Mouse (Mus musculus) heart, embryonic 14.5 days (tissue): ENCODE measurements around the gene Elmo1. TPM values are rescaled to one million over a fixed set of nuclear protein-coding genes. Genes with fewer than 3 reads are reported as not detected.

ENCODE experiments used
- ATAC-seq: fragments of 200-750 bp; cut with Nextera tagmentation; 2 replicates; pipeline ENCODE4 v1.8.0; 2017; ENCODE audit warnings: low read depth, moderate TSS enrichment; ENCODE audit not compliant: insufficient number of reproducible peaks, insufficient read depth, low FRiP score
- H3K27ac ChIP-seq, 2 experiments: fragments of 200-500 bp in 1 of 2; fragments of 300-500 bp in 1 of 2; sonication (generic) in 1 of 2; replicated peaks in 1 of 2; 2 replicates each; pipeline ENCODE4 v1.5.1; 2012 to 2014; ENCODE audit warnings: low read depth in 2 of 2, low read length in 2 of 2, control low read depth in 1 of 2, mild to moderate bottlenecking in 1 of 2, mixed read lengths in 1 of 2; ENCODE audit not compliant: control insufficient read depth in 1 of 2, insufficient read depth in 1 of 2
- H3K27me3 ChIP-seq: fragments of 300-500 bp; sonication (generic); 2 replicates; pipeline ENCODE4 v1.6.1; 2014; ENCODE audit warnings: mild to moderate bottlenecking, low read length, control low read depth; ENCODE audit not compliant: control insufficient read depth, insufficient read depth
- H3K36me3 ChIP-seq: fragments of 300-500 bp; sonication (generic); 2 replicates; pipeline ENCODE4 v1.6.1; 2014; ENCODE audit warnings: mild to moderate bottlenecking, control low read depth, low read length, mixed read lengths; ENCODE audit not compliant: control insufficient read depth, insufficient read depth
- H3K4me1 ChIP-seq, 2 experiments: fragments of 200-500 bp in 1 of 2; fragments of 300-500 bp in 1 of 2; sonication (generic) in 1 of 2; 2 replicates each; pipeline ENCODE4 v1.6.1; 2012 to 2014; ENCODE audit warnings: low read length in 2 of 2, control low read depth in 1 of 2, mixed read lengths in 1 of 2; ENCODE audit not compliant: control insufficient read depth in 2 of 2, insufficient read depth in 2 of 2
- H3K4me2 ChIP-seq: fragments of 300-500 bp; sonication (generic); 2 replicates; pipeline ENCODE4 v1.6.1; 2014; ENCODE audit warnings: mild to moderate bottlenecking, low read length
- H3K4me3 ChIP-seq, 2 experiments: fragments of 200-500 bp in 1 of 2; fragments of 300-500 bp in 1 of 2; sonication (generic) in 1 of 2; 2 replicates each; pipeline ENCODE4 v1.5.1; 2012 to 2014; ENCODE audit warnings: low read length in 2 of 2, mild to moderate bottlenecking in 2 of 2, control low read depth in 1 of 2, low read depth in 1 of 2, moderate library complexity in 1 of 2; ENCODE audit not compliant: control insufficient read depth in 1 of 2, insufficient read depth in 1 of 2
- H3K9ac ChIP-seq: fragments of 300-500 bp; sonication (generic); 2 replicates; pipeline ENCODE4 v1.6.1; 2014; ENCODE audit warnings: mild to moderate bottlenecking, low read length
- H3K9me3 ChIP-seq: fragments of 300-500 bp; sonication (generic); 2 replicates; pipeline ENCODE4 v1.6.1; 2016; ENCODE audit warnings: low read length, control low read depth; ENCODE audit not compliant: control insufficient read depth
- WGBS: fragments of 180-500 bp; shearing (Covaris S2); extraction: QIAGEN DNeasy Blood & Tissue Kit; methylation state at CpG from one replicate; pipeline ENCODE4 v1.1.7; 2014; 5-methylcytosine and 5-hydroxymethylcytosine counted together
- polyA plus RNA-seq: library from polyadenylated mRNA; unstranded; fragments of >200 nt; fragmentation: Nextera tagmentation; extraction: Ambion mirVana; gene quantifications from 2 replicates; pipeline ENCODE4 v1.2.1, GENCODE M21; 2014

The Elmo1 gene
- polyA plus RNA-seq, 1 experiment from 2014 or later: 10.4 TPM

GRCm38 (mm10) chr13:20105996-20106395, 15.6 kb downstream of the Elmo1 start:
- 94% methylated on average over 2 of the region's 2 CpGs for WGBS
- Histone ChIP-seq H3K4me1 (peaks cover 5 to 12% of the 10 kb centered on the region in 2 experiments; a peak in 3 of 4 replicates), H3K27me3 (no peaks in the 10 kb centered on the region), H3K27ac (no peak overlapping the region), H3K36me3 (no peaks in the 10 kb centered on the region), H3K4me3 (no peak overlapping the region), H3K9ac (no peak overlapping the region), H3K9me3 (no peaks in the 10 kb centered on the region), H3K4me2 (no peak overlapping the region)
- ATAC-seq: no peak

GRCm38 (mm10) chr13:20107953-20108498, 17.6 kb downstream of the Elmo1 start:
- Histone ChIP-seq H3K27me3 (no peaks in the 10 kb centered on the region), H3K36me3 (no peaks in the 10 kb centered on the region), H3K9me3 (no peaks in the 10 kb centered on the region), H3K4me3 (no peak overlapping the region), H3K4me1 (peaks cover 4 to 6% of the 10 kb centered on the region in 2 experiments; a peak in 2 of 4 replicates), H3K4me2 (no peak overlapping the region), H3K9ac (no peak overlapping the region), H3K27ac (no peak overlapping the region)
- 86% methylated on average over 5 of the region's 5 CpGs for WGBS
- no peak for ATAC-seq

- 45% methylated on average over 10 of the region's 10 CpGs for WGBS
- H3K27me3 ChIP-seq: no peaks in the 10 kb centered on the region
- no peak overlapping the region for H3K4me3 ChIP-seq
- no peak overlapping the region for H3K9ac ChIP-seq
- H3K4me1 ChIP-seq: peaks cover 4 to 6% of the 10 kb centered on the region in 2 experiments; a peak in 2 of 4 replicates
- no peaks in the 10 kb centered on the region for H3K36me3 ChIP-seq
- H3K9me3 ChIP-seq: no peaks in the 10 kb centered on the region
- no peak for ATAC-seq
- no peak overlapping the region for H3K4me2 ChIP-seq
- no peak overlapping the region for H3K27ac ChIP-seq
These were observed 18.6 kb downstream of the Elmo1 start for GRCm38 (mm10) chr13:20108956-20109355.

- WGBS: 46% methylated on average over 2 of the region's 2 CpGs
- Histone ChIP-seq H3K4me1 (peaks cover 4 to 6% of the 10 kb centered on the region in 2 experiments; a peak in 2 of 4 replicates), H3K4me2 (no peak overlapping the region), H3K36me3 (no peaks in the 10 kb centered on the region), H3K9ac (no peak overlapping the region), H3K4me3 (no peak overlapping the region), H3K27ac (no peak overlapping the region), H3K27me3 (no peaks in the 10 kb centered on the region), H3K9me3 (no peaks in the 10 kb centered on the region)
- no peak for ATAC-seq
These were observed 19.1 kb downstream of the Elmo1 start for GRCm38 (mm10) chr13:20109446-20109845.

GRCm38 (mm10) chr13:20109987-20110680, 19.7 kb downstream of the Elmo1 start:
- H3K27me3 ChIP-seq: no peaks in the 10 kb centered on the region
- no peaks in the 10 kb centered on the region for H3K9me3 ChIP-seq
- WGBS: 61% methylated on average over 11 of the region's 11 CpGs
- H3K9ac ChIP-seq: no peak overlapping the region
- H3K4me1 ChIP-seq: peaks cover 4 to 6% of the 10 kb centered on the region in 2 experiments; a peak in 2 of 4 replicates
- H3K36me3 ChIP-seq: no peaks in the 10 kb centered on the region
- no peak overlapping the region for H3K4me2 ChIP-seq
- no peak overlapping the region for H3K27ac ChIP-seq
- ATAC-seq: no peak
- no peak overlapping the region for H3K4me3 ChIP-seq

GRCm38 (mm10) chr13:20111256-20111800, 20.9 kb downstream of the Elmo1 start:
- H3K4me2 ChIP-seq: no peak overlapping the region
- no peak overlapping the region for H3K9ac ChIP-seq
- H3K4me1 ChIP-seq: peaks cover 11 to 13% of the 10 kb centered on the region in 2 experiments
- no peak overlapping the region for H3K4me3 ChIP-seq
- H3K27me3 ChIP-seq: no peaks in the 10 kb centered on the region
- H3K9me3 ChIP-seq: no peaks in the 10 kb centered on the region
- 0 out of 4 replicates have a peak overlapping the region, but pooled peaks of 1 of the 2 experiments have one; percentile 20 for H3K27ac ChIP-seq
- no peak for ATAC-seq
- H3K36me3 ChIP-seq: no peaks in the 10 kb centered on the region
- WGBS: 22% methylated on average over 2 of the region's 2 CpGs

GRCm38 (mm10) chr13:20115131-20115907, 24.9 kb downstream of the Elmo1 start:
- Histone ChIP-seq H3K27ac (no peak overlapping the region), H3K9me3 (no peaks in the 10 kb centered on the region), H3K4me1 (peaks cover 11 to 12% of the 10 kb centered on the region in 2 experiments), H3K27me3 (no peaks in the 10 kb centered on the region), H3K4me3 (no peak overlapping the region), H3K9ac (no peak overlapping the region), H3K36me3 (no peaks in the 10 kb centered on the region), H3K4me2 (no peak overlapping the region)
- ATAC-seq: no peak
- WGBS: 40% methylated on average over 9 of the region's 9 CpGs
